Mouse (Mus musculus) heart, embryonic 14.5 days (tissue): ENCODE results near the gene Ptp4a2. TPM values are rescaled to one million over a fixed set of nuclear protein-coding genes. Genes with fewer than 3 reads are reported as not detected.

Experiments used
- ATAC-seq: fragments of 200-750 bp; cut with Nextera tagmentation; 2 replicates; pipeline ENCODE4 v1.8.0; 2017; ENCODE audit warnings: low read depth, moderate TSS enrichment; ENCODE audit not compliant: insufficient number of reproducible peaks, insufficient read depth, low FRiP score
- H3K27ac ChIP-seq, 2 experiments: fragments of 200-500 bp in 1 of 2; fragments of 300-500 bp in 1 of 2; sonication (generic) in 1 of 2; replicated peaks in 1 of 2; 2 replicates each; pipeline ENCODE4 v1.5.1; 2012 to 2014; ENCODE audit warnings: low read depth in 2 of 2, low read length in 2 of 2, control low read depth in 1 of 2, mild to moderate bottlenecking in 1 of 2, mixed read lengths in 1 of 2; ENCODE audit not compliant: control insufficient read depth in 1 of 2, insufficient read depth in 1 of 2
- H3K27me3 ChIP-seq: fragments of 300-500 bp; sonication (generic); 2 replicates; pipeline ENCODE4 v1.6.1; 2014; ENCODE audit warnings: mild to moderate bottlenecking, low read length, control low read depth; ENCODE audit not compliant: control insufficient read depth, insufficient read depth
- H3K36me3 ChIP-seq: fragments of 300-500 bp; sonication (generic); 2 replicates; pipeline ENCODE4 v1.6.1; 2014; ENCODE audit warnings: mild to moderate bottlenecking, control low read depth, low read length, mixed read lengths; ENCODE audit not compliant: control insufficient read depth, insufficient read depth
- H3K4me1 ChIP-seq, 2 experiments: fragments of 200-500 bp in 1 of 2; fragments of 300-500 bp in 1 of 2; sonication (generic) in 1 of 2; 2 replicates each; pipeline ENCODE4 v1.6.1; 2012 to 2014; ENCODE audit warnings: low read length in 2 of 2, control low read depth in 1 of 2, mixed read lengths in 1 of 2; ENCODE audit not compliant: control insufficient read depth in 2 of 2, insufficient read depth in 2 of 2
- H3K4me2 ChIP-seq: fragments of 300-500 bp; sonication (generic); 2 replicates; pipeline ENCODE4 v1.6.1; 2014; ENCODE audit warnings: mild to moderate bottlenecking, low read length
- H3K4me3 ChIP-seq, 2 experiments: fragments of 200-500 bp in 1 of 2; fragments of 300-500 bp in 1 of 2; sonication (generic) in 1 of 2; 2 replicates each; pipeline ENCODE4 v1.5.1; 2012 to 2014; ENCODE audit warnings: low read length in 2 of 2, mild to moderate bottlenecking in 2 of 2, control low read depth in 1 of 2, low read depth in 1 of 2, moderate library complexity in 1 of 2; ENCODE audit not compliant: control insufficient read depth in 1 of 2, insufficient read depth in 1 of 2
- H3K9ac ChIP-seq: fragments of 300-500 bp; sonication (generic); 2 replicates; pipeline ENCODE4 v1.6.1; 2014; ENCODE audit warnings: mild to moderate bottlenecking, low read length
- H3K9me3 ChIP-seq: fragments of 300-500 bp; sonication (generic); 2 replicates; pipeline ENCODE4 v1.6.1; 2016; ENCODE audit warnings: low read length, control low read depth; ENCODE audit not compliant: control insufficient read depth
- WGBS: fragments of 180-500 bp; shearing (Covaris S2); extraction: QIAGEN DNeasy Blood & Tissue Kit; methylation state at CpG from one replicate; pipeline ENCODE4 v1.1.7; 2014; 5-methylcytosine and 5-hydroxymethylcytosine counted together
- polyA plus RNA-seq: library from polyadenylated mRNA; unstranded; fragments of >200 nt; fragmentation: Nextera tagmentation; extraction: Ambion mirVana; gene quantifications from 2 replicates; pipeline ENCODE4 v1.2.1, GENCODE M21; 2014

Ptp4a2 gene
- polyA plus RNA-seq, 1 experiment from 2014 or later = 362 TPM

DNA sequence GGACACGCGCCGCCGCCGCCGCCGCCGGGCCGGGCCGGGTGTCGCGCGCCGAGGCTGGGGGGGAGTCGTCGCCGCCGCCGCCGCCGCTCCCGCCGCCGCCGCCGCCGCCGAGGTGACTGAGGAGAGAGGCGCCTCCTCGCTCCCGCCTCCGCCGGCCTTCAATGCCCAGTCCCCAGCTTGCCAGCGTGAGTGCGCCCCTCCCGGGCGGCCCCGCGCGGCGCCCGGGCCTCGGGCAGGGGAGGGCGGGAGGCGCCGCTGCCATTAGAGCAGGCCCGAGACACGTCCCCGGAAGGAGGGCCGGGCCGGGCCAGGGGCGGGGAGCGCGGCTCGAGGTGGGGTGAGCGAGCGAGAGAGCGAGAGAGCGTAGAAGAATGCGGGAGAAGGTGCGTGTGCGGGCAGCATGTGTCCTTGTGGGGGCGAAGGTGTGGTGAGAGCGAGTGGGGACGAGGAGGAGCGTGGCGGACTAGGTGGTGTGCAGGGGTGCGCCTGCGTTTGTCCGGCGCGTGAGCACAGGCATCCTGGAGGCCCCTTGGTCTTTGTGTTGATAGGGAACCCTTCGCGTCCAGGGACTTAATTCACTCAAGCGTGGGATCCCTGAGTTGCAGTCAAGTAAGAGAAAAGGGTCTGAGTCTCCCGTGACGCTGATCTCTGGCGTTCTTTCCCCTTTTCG, 9.5 kb downstream of the Ptp4a2 start:
- ATAC-seq = peak; percentile 75
- Histone ChIP-seq H3K36me3 (no peaks in the 10 kb centered on the region), H3K27ac (peak overlapping the region; percentile 94 to 97), H3K9ac (peak overlapping the region; percentile 96), H3K4me2 (peak overlapping the region; percentile 84), H3K27me3 (no peaks in the 10 kb centered on the region), H3K4me1 (peaks cover 20 to 55% of the 10 kb centered on the region in 2 experiments), H3K4me3 (peak overlapping the region; percentile 87 to 88), H3K9me3 (no peaks in the 10 kb centered on the region)
- under 1% methylated on average over 41 of the region's 79 CpGs for WGBS

DNA sequence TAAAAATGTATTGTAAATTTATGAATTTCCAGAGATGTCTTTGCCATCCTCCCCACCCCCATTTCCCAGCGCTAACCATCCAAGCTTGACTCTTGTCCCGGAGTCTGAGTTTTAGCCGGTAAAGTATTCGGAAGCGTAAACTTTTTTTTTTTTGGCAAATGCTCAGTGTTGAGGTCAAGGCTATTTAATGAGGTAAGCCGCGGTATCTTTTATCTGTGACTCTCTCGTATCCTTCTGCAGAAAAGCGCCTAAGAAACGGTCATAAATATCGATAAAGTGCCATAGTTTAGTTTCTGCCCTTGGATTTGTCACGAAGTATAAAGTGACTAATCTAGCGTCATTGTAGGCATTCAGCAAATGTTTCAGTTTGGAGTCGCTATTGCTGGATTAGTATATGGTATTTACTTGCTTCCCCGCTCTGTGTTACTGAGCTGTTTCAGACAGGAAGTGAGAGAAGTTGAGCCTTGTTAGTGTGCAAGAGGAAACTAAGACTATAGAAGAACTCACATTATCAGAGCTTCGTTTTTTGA, 10.1 kb downstream of the Ptp4a2 start:
- Histone ChIP-seq H3K9ac (peak overlapping the region; percentile 96), H3K4me2 (peak overlapping the region; percentile 84), H3K27ac (peak overlapping the region; percentile 94 to 97), H3K27me3 (no peaks in the 10 kb centered on the region), H3K4me1 (peaks cover 20 to 58% of the 10 kb centered on the region in 2 experiments), H3K9me3 (no peaks in the 10 kb centered on the region), H3K4me3 (peak overlapping the region; percentile 87 to 88), H3K36me3 (no peaks in the 10 kb centered on the region)
- under 1% methylated on average over 16 of the region's 16 CpGs for WGBS
- no peak for ATAC-seq

DNA sequence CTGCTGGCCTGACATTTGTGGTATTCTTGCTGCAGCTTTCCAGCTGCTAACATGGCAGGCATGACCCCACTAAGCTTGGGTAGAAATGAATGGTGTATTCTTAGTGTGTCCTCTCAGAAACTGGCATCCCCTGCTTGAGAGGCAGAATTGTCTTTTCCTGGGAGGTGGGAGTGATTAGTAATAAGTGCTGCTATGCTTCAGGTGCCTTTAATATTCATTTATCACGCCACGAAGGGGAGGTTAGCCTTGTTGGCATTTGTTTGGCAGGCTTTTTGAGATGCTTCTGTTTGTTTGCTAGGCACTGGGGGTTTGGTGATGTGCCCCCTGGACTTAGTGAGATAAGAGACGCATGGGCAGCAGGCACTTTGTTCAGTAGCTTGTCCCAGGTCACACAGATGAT, 11.3 kb downstream of the Ptp4a2 start:
- Histone ChIP-seq H3K4me3 (peak overlapping the region in 1 of 2 experiments; percentile 88; a peak in 3 of 4 replicates), H3K27me3 (no peaks in the 10 kb centered on the region), H3K4me2 (peak overlapping the region; percentile 84), H3K9me3 (no peaks in the 10 kb centered on the region), H3K27ac (0 out of 4 replicates have a peak overlapping the region, but pooled peaks of 1 of the 2 experiments have one; percentile 33), H3K9ac (peak overlapping the region; percentile 96), H3K36me3 (no peaks in the 10 kb centered on the region), H3K4me1 (peaks cover 23 to 69% of the 10 kb centered on the region in 2 experiments)
- 33% methylated on average over 3 of the region's 3 CpGs for WGBS
- ATAC-seq = no peak

DNA sequence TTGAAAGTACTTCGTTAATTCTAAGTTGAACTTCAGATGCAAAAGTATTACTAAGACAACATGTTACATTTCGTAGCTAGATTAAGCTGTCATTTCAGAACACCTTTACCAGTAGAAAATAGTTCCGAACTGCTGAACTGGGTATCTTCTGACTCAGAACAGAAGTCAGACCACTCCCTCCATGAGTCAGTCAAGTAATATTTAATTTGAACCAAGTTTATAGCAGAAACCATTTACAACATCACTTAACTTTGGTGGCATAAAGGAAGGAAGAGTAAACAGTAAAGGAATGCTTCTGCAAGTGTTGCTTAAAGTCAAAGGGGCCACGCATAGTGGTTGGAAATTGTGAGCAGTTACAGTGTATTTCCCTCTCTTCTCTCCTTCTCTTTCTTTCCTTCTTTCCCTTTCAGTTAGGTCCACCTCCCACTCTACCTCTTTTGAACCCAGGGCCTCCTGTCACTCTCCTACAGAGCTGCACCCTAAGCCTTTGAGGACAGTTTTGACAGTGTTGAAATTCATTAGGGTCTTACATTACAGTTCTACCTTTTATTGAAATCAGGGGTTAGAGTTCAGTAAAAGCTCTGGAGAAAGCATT, 12.3 kb downstream of the Ptp4a2 start:
- H3K27me3 ChIP-seq = no peaks in the 10 kb centered on the region
- no peak for ATAC-seq
- H3K4me3 ChIP-seq = no peak overlapping the region
- H3K9me3 ChIP-seq = no peaks in the 10 kb centered on the region
- H3K4me1 ChIP-seq = peaks cover 19 to 70% of the 10 kb centered on the region in 2 experiments
- 52% methylated on average over 4 of the region's 4 CpGs for WGBS
- H3K36me3 ChIP-seq = no peaks in the 10 kb centered on the region
- H3K9ac ChIP-seq = no peak overlapping the region
- H3K4me2 ChIP-seq = peak overlapping the region; percentile 84
- H3K27ac ChIP-seq = no peak overlapping the region

DNA sequence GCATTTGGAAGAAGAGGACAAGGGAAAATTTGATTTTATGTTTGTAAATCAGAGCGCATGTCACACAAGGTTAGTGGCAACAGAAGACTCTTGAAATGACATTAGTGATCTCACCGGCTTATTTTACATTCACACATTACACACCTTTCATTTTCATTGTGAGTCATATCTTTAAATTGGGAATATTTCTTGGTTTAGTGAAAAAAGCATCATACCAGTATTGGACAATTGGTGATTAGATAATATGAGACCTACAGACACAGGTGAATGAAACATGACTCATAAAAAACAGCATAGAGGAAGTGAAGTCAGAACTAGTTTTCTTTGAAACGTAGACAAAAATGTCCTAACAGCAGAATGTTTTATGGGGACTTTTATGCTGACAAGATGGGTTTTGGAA, 16.6 kb downstream of the Ptp4a2 start:
- Histone ChIP-seq H3K9me3 (no peaks in the 10 kb centered on the region), H3K36me3 (no peaks in the 10 kb centered on the region), H3K9ac (peak overlapping the region; percentile 43), H3K27ac (peak overlapping the region in 1 of 2 experiments; percentile 54; a peak in 3 of 4 replicates), H3K27me3 (no peaks in the 10 kb centered on the region), H3K4me1 (peaks cover 7 to 62% of the 10 kb centered on the region in 2 experiments), H3K4me2 (peak overlapping the region; percentile 38), H3K4me3 (no peak overlapping the region)
- no peak for ATAC-seq
- WGBS = 60% methylated on average over 3 of the region's 3 CpGs

DNA sequence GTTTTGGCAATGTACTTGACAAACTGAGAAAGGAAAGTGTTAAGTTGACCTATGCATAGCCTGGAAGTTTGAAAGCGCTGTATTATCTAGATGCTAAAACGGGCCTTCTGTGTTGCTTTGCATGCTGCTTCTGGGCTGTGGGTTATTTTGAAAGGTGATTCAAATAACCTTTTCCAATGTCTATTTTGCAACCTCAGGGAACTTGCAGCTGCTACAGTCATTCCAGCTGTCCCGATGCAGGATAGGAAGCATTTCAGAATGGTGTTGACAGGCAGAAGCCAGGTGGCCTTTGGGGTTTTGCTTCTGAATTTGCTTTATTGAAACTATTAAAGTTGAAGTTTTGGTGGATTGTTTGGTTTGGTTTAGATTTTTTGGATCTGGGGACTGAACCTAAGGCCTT, 17.1 kb downstream of the Ptp4a2 start:
- Histone ChIP-seq H3K27me3 (no peaks in the 10 kb centered on the region), H3K9ac (peak overlapping the region; percentile 43), H3K36me3 (no peaks in the 10 kb centered on the region), H3K4me3 (no peak overlapping the region), H3K27ac (peak overlapping the region; percentile 42 to 54; a peak in 3 of 4 replicates), H3K9me3 (no peaks in the 10 kb centered on the region), H3K4me2 (peak overlapping the region; percentile 38), H3K4me1 (peaks cover 5 to 62% of the 10 kb centered on the region in 2 experiments)
- 3% methylated on average over 3 of the region's 3 CpGs for WGBS
- ATAC-seq = no peak

DNA sequence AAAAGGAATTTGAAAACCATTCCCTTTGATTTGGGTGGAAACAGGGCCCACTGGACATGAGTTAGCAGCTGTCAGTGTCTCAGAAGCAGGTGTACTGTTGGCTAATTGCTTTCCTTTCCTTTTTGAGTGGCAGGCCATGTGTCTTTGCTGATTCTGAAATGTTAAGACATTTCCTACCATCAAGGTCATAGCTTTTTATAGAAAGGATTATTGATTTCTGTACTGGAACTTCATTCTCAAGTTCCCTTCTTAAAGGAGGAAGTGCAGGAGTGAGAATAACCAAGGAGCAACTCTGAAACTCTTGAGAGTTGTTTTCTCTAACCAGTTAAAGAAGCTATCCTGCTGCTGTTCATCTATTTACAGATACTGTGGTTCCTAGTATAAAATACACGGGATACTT, 18.8 kb downstream of the Ptp4a2 start:
- no peak overlapping the region for H3K4me3 ChIP-seq
- H3K36me3 ChIP-seq = no peaks in the 10 kb centered on the region
- no peaks in the 10 kb centered on the region for H3K9me3 ChIP-seq
- H3K4me2 ChIP-seq = no peak overlapping the region
- peaks cover 5 to 63% of the 10 kb centered on the region in 2 experiments for H3K4me1 ChIP-seq
- WGBS = 65% methylated on average over 1 of the region's 1 CpGs
- peak overlapping the region in 1 of 2 experiments; percentile 51; a peak in 2 of 4 replicates for H3K27ac ChIP-seq
- H3K27me3 ChIP-seq = no peaks in the 10 kb centered on the region
- no peak overlapping the region for H3K9ac ChIP-seq
- ATAC-seq = no peak
